Mouse (Mus musculus) spleen, embryonic (tissue): ENCODE results near the gene Rpl29.

Source experiments
- CTCF ChIA-PET: fragments of 350-600 bp; sonication (Branson Sonifier 250); formaldehyde crosslinking; loops from one replicate; lab custom pipeline; 2022; lab: Charles Lee

Gene Rpl29

DNA sequence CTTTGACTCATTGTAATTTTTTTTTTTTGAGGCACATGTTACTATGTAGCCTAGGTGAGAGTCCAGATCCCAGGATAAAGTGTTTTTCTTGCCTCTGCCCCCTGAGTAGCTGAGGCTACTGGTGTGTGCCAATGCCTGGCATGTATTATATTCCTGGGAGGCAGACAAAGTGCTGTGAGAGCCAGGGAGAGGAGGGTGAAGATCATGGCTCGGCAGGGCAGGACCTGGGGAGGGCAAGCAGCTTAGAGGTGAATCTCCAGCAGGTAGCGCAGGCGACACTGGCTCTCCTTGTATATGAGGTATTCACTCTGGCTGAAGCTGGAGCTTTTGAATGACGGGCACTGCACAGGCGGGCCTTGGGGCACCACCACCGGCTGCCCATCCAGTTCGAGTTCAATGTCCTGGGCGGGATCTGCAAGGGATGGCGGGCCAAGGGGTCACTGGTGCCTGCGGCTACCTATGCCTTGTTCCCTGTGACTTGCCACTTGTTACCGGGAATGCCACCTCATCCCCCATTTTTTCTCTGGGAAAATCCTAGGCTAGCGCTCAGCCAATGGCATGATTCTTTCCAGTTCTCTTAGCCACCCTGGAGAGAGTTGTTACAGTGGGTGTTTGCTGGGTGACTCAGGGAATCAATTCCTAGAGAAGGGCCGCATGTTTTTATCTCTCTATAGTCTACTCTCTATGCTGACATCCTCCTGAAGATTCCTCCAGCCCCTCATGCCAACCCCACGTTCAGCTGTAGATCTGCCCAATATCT lies 41.9 kb downstream of the Rpl29 start:
- CTCF ChIA-PET: no interaction called here

DNA sequence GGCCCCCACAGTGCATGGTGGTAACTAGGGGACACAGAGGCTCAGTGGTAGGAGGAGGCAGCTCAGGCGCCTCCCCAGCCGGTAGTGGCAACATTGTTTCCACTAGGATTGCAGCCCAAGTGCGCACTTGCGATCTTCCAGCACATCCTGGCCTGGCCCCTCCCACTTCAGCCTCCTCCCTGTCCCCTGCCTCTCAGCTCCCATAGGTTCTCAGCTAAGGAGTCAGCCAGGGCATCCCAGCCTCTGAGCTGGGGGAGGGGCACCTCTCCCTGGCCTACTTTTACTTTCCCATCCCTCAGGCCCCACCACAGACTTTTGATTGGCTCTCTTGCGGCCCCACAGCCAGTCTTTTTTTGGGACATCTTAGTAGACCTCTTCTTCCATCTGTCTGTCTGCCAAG lies 42.6 kb downstream of the Rpl29 start:
- CTCF ChIA-PET: no interaction called here

DNA sequence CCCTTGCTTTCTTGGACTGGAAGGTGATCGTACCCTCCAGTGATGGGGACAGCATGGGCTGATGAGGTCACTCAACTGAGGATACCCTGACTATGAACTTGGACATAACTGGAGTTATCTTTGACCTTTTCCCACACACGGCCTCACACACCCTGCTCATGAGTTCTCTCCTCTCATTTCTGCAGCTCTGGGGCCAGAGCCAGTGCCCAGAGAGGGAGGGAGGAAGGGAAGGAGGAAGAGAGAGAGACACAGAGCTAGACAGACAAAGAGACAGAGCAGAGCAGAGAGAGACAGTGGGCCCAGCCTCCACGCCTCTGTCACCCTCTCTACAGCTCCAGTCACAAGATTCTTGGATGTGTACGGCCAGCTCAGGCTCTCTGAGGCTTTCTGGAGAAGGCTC lies 43.1 kb downstream of the Rpl29 start:
- CTCF ChIA-PET: no interaction called here

DNA sequence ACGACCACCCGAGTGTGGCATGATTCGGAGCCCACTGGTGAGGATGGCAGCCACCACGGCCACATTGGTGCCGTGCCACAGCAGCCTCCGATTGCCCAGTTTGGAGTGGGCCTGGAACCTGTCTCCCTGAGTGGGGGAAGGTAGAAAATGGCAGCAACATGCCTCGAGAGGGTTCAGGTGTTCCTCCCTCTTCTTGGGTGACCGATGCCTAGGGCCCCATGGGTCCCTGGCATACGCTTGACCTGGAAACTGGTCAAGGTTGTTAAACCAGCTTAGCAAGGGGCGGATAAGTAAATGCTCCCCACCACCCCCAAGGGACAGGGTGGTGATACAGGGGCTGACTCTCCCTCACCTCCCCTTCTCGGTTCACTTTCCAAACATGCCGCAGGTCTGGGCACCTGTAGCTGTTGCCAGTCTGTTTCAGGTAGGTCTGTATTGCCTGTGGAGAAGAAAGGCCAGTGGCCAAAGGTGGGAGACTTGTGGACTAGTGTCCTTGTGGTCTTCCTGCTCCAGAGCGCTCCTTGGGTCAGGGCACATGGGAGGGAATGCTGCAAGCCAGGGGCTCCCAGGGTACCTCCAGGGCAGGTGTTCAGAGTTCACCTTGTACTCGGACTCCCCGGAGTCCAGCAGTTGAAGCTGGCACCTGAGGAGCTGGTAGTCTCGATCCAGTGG lies 44.0 kb downstream of the Rpl29 start:
- CTCF ChIA-PET: interaction anchor here (1.1 kb wide), 1 partner anchor 1075 kb away, joined by 3 read pairs; no protein-coding TSS in a partner anchor

DNA sequence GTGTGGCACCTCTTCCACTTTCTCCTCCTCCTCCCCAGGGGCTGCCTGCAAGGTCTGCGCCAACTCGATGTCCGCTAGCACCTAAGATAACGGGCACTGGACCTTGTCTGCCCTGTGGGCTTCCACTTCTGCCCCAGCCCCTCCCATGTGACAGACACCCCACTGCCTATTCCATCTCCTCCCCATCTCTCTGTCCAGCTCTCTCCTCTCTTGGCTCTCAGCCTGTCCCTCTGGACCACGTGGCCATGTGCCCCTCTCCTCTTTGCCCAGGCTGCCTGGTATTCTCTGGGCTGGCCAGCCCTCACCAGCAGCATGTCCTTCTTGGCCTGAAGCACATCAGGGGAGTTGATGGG lies 44.5 kb downstream of the Rpl29 start:
- CTCF ChIA-PET: interaction anchor here (0.6 to 1.1 kb wide), 3 partner anchors 28 to 1074 kb away, joined by 3 to 8 read pairs (median 3); no protein-coding TSS in a partner anchor

DNA sequence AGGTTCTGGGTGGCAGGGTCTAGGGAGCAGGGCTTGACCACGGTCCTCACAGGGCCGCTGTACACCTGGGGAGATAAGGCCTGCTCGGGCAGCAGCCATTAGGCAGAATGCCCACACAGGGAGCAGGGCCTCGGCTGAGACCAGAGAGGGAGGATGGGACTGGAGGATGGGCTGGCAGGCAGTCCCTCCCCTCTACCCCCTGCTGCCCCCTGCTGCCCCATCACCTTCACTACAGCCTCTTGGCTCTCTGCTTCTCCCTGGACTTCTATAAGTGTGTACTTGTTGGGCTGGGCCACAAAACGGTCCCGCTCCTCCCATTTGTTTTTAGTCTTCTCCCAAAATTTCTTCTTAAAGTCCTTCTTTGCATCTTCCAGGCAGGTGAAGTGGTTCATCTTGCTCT lies 45.2 kb downstream of the Rpl29 start:
- CTCF ChIA-PET: interaction anchor here (0.6 to 1.1 kb wide), 5 partner anchors 29 to 1074 kb away, joined by 3 to 8 read pairs (median 3); no protein-coding TSS in a partner anchor

DNA sequence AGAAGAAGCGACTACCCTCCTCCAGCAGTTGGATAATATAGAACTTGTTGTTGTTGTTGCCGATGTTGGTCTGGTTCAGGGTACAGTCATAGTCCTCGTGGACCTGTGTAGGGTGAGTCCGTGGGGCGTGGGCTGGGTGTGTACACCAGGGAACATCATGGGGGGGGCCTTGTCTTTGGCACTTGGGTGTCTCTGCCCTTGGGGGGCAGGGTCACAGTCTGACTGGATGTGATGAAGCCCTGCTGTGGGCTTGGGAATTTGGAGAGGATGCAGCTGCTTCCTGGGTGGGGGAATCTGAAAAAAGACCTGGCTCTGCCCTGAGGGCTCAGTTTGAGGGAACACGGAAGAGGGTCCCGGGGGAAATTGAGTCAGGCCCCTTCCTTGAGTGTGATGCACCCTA lies 45.8 kb downstream of the Rpl29 start:
- CTCF ChIA-PET: interaction anchor here (0.6 kb wide), 1 partner anchor 176 kb away, joined by 5 read pairs; no protein-coding TSS in a partner anchor

DNA sequence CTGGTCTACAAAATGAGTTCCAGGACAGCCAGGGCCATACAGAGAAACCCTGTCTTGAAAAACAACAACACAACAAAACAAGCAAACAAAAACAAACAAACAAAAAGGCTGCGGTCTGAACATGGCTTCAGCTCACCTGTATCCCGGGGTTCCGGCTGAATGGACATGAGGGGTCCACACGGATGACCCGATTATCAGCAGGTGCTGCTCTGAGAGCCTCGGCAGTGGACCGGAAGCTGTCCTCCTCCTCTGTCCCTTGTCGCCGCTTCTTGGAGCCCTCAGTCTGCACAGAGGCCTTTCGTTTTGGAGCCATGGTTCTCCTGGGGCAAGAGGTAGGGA lies 46.4 kb downstream of the Rpl29 start, which contains the start of gene Rrp9:
Rrp9 (plus strand) TSS at position 301 of the 339 bp plus-strand sequence.
- CTCF ChIA-PET: no interaction called here

DNA sequence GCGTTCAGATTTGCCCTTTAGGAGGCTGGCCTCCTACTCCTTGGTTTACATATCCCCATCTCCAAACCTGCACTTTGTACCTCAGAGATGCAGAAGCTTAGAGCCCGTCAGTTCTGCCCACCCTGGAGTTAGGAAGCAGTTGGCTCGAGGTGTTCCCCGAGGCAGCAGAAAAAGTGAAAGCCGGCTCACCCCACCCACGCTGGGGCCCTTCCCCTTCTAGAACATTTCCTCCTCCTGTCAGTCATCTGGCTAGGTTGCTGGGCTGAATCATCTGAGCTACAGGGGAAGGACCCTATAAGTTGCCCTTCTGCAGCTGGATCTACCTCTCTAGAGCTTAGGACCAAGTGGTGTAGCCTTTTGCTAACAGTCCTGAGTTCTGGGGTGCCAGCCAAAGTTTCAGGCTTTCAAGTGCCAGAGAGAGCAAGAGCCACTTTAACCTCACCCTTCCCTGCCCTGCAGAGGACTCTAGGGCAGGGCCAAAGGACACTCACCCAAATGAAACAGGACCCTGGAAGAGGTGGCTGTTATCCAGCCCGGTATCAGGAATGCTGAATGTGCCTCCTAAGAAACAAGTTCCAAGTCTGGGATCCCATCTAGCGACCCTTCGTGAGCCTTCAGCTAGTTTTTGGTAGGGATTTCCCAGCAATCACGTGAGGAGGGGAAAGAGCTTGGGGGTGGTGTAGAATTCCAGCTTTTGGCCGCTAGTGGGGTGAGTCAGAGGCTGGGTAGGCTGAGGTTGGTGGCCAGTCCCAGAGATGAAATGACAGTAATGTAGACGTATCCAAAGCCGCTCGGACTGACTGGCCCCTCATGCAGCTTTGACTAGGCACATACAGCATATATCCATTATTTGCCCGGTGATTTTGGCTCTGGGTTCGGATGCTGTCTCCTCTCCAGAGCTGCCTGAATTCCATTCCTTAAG lies 47.0 kb downstream of the Rpl29 start:
- CTCF ChIA-PET: interaction anchor here (0.9 to 1.6 kb wide), 4 partner anchors 28 to 55 kb away, joined by 3 to 6 read pairs (median 4); partner anchors contain the start of genes Abhd14a and Abhd14b

DNA sequence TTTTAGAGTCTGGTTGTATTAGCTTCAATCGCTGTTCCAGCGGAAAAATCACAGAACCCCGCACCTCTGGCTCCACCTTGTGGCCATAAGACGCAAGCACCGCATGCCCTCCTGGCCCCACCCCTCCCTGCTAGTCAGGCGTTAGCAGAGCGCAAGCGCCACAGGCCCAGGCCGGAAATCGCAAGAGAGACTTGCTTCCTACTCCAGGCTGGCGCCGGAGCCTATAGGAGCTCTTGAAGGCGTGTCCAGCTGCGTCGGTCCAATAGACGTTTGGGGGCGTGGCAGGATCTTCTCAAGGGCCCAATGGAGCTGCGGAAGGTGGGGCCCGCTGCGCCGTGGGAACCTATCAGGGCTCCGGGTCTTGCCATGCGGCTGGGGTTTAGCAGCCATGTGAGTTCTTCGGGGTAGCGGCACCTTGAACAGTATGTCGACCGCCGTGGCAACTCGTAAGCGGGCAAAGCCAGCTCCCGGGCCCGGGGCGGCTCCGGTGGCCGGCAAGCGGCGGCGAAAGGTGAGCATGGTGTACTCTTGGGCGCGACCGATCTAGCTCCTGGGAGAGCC lies 47.8 kb downstream of the Rpl29 start, which contains the start of gene Parp3:
Parp3 (minus strand) TSS at position 26 of the 561 bp plus-strand sequence.
- CTCF ChIA-PET: interaction anchor here (0.5 to 1.6 kb wide), 6 partner anchors 29 to 1096 kb away, joined by 3 to 12 read pairs (median 4); partner anchors contain the start of genes Abhd14a and Abhd14b

DNA sequence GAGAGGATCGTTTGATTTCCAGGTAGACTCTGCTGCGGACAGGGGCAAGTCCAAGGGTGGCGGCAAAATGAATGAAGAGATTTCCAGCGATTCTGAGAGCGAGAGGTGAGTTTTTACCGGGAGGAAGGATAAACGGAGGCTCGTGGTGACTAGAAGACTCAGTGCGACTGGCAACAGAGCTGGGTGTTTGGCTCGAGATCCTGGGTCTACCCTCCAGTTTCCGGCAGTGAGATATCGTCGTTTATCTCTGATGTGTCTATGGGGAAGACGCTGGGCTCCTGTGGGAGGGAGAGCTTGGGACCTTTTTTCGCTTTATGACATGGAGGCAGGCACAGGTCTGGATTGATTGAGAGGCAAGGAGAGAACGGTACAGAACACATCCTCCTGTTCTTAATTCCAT lies 48.4 kb downstream of the Rpl29 start:
- CTCF ChIA-PET: interaction anchor here (0.5 to 1.6 kb wide), 3 partner anchors 50 to 1095 kb away, joined by 3 to 12 read pairs (median 4); no protein-coding TSS in a partner anchor

DNA sequence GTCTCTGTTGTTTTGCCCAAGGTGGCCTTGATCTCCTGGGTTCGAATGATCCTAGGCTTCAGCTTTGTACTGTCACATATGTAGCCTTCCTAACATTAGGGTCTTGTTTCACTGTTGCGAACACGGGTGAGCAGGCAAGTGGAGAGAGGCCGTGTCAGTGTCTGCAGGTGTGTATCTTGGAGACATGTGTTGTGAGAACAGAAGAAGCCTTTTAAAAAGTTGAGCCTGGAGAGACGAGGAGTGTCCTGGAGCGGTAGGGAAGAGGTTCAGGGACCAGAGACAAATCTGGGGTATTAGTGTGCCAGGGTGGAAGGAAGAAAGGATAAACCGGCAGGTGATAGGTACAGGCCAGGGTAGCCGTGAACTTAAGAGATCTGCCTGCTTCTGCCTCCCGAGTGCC lies 48.8 kb downstream of the Rpl29 start:
- CTCF ChIA-PET: no interaction called here

DNA sequence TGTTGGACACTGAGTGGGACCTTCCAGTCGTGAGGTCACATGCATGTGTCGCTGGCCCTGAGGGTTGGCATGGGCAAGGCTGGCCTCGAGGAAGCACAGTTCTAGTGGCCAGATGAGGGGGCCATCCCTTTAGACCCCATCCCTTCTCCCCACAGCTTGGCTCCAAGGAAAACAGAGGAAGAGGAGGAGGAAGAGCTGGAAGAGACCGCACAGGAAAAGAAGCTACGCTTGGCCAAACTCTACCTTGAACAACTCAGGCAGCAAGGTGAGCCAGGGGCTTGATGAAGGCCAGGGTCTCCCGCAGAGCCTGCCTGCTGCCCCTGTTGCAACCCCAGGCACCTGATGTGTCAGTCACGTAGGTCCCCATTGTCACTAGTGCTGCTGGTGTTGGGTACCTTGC lies 51.3 kb downstream of the Rpl29 start:
- CTCF ChIA-PET: interaction anchor here (0.7 kb wide), 1 partner anchor 43 kb away, joined by 5 read pairs; the partner anchor contains the start of gene Acy1

DNA sequence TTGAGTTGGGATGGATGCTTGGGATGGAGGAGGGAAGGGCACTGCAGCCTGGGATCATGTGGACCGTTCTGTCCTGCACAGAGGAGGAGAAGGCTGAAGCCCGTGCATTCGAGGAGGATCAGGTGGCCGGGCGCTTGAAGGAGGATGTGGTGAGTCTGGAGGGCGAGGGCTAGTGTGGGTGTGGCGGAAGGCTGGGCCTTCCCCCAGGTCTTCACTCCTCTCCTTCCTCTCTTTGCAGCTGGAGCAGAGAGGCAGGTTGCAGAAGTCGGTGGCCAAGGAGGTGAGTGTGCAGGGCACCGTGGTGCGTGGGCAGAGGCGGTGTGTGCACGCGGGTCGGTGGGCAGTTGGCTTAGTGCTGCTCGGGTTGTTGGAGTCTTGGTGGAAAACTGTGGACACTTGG lies 51.8 kb downstream of the Rpl29 start:
- CTCF ChIA-PET: interaction anchor here (0.7 kb wide), 1 partner anchor 43 kb away, joined by 5 read pairs; the partner anchor contains the start of gene Acy1
